Mouse (Mus musculus) midbrain, embryonic 11.5 days (tissue): ENCODE results near the gene Gas8. TPM values are rescaled to one million over a fixed set of nuclear protein-coding genes. Genes with fewer than 3 reads are reported as not detected.
"Not testable (repeated sequence)": the region's sequence is repeated elsewhere in the genome, so short reads cannot be mapped to it uniquely, and the experiment has no call there.

Experiments
- ATAC-seq: fragments of 200-750 bp; cut with Nextera tagmentation; 2 replicates; pipeline ENCODE4 v1.8.0; 2017; ENCODE audit warnings: moderate TSS enrichment, moderate library complexity; ENCODE audit not compliant: low FRiP score
- DNase-seq: peaks from one replicate; pipeline ENCODE4 v3.0.0; 2015; ENCODE audit warnings: low spot score; ENCODE audit errors: missing footprints
- H3K27ac ChIP-seq: fragments of 300-500 bp; sonication (generic); 2 replicates; pipeline ENCODE4 v1.5.1; 2014; ENCODE audit warnings: low read depth, low read length
- H3K27me3 ChIP-seq: fragments of 300-500 bp; sonication (generic); 2 replicates; pipeline ENCODE4 v1.6.1; 2014; ENCODE audit warnings: mild to moderate bottlenecking, low read length, moderate library complexity, mixed read lengths; ENCODE audit not compliant: control insufficient read depth, insufficient read depth
- H3K36me3 ChIP-seq: fragments of 300-500 bp; sonication (generic); 2 replicates; pipeline ENCODE4 v1.6.1; 2014; ENCODE audit warnings: mild to moderate bottlenecking, low read length, moderate library complexity, mixed read lengths; ENCODE audit not compliant: control insufficient read depth, insufficient read depth
- H3K4me1 ChIP-seq: fragments of 300-500 bp; sonication (generic); 2 replicates; pipeline ENCODE4 v1.6.1; 2014; ENCODE audit warnings: low read length; ENCODE audit not compliant: control insufficient read depth, insufficient read depth
- H3K4me2 ChIP-seq: fragments of 300-500 bp; sonication (generic); 2 replicates; pipeline ENCODE4 v1.6.1; 2014; ENCODE audit warnings: mild to moderate bottlenecking, moderate library complexity
- H3K4me3 ChIP-seq: fragments of 300-500 bp; sonication (generic); 2 replicates; pipeline ENCODE4 v1.5.1; 2014; ENCODE audit warnings: low read depth, low read length
- H3K9ac ChIP-seq: fragments of 300-500 bp; sonication (generic); 2 replicates; pipeline ENCODE4 v1.6.1; 2014; ENCODE audit warnings: low read length
- H3K9me3 ChIP-seq: fragments of 300-500 bp; sonication (generic); 2 replicates; pipeline ENCODE4 v1.6.1; 2016; ENCODE audit warnings: low read length; ENCODE audit not compliant: control insufficient read depth
- WGBS: fragments of 180-500 bp; shearing (Covaris S2); extraction: QIAGEN DNeasy Blood & Tissue Kit; methylation state at CpG from one replicate; pipeline ENCODE4 v1.1.7; 2014; 5-methylcytosine and 5-hydroxymethylcytosine counted together
- polyA plus RNA-seq: library from polyadenylated mRNA; unstranded; fragments of >200 nt; fragmentation: Nextera tagmentation; extraction: Ambion mirVana; gene quantifications from 2 replicates; pipeline ENCODE4 v1.2.1, GENCODE M21; 2014

Gas8 gene
- polyA plus RNA-seq, 1 experiment from 2014 or later, result 43.1 TPM

GRCm38 (mm10) chr8:123536242-123536989 is 17.8 kb downstream of the Gas8 start:
- peak; percentile 82 for DNase-seq
- H3K9me3 ChIP-seq, result no peaks in the 10 kb centered on the region
- no peak overlapping the region for H3K4me3 ChIP-seq
- H3K4me2 ChIP-seq, result no peak overlapping the region
- peaks cover 3% of the 10 kb centered on the region; the same call in 1 of the 2 replicates for H3K27me3 ChIP-seq
- no peak for ATAC-seq
- no peak overlapping the region for H3K27ac ChIP-seq
- H3K9ac ChIP-seq, result no peak overlapping the region
- H3K36me3 ChIP-seq, result peaks cover 25% of the 10 kb centered on the region; the same call in 1 of the 2 replicates
- no peaks in the 10 kb centered on the region for H3K4me1 ChIP-seq
- WGBS, result 86% methylated on average over 9 of the region's 9 CpGs

- H3K4me2 ChIP-seq, result no peak overlapping the region
- no peaks in the 10 kb centered on the region for H3K4me1 ChIP-seq
- DNase-seq (no peak), ATAC-seq (no peak)
- no peak overlapping the region for H3K4me3 ChIP-seq
- no peak overlapping the region for H3K9ac ChIP-seq
- no peak overlapping the region for H3K27ac ChIP-seq
- peaks cover 3% of the 10 kb centered on the region; the same call in 1 of the 2 replicates for H3K27me3 ChIP-seq
- WGBS, result 28% methylated on average over 9 of the region's 10 CpGs
- H3K9me3 ChIP-seq, result no peaks in the 10 kb centered on the region
- peaks cover 22% of the 10 kb centered on the region; the same call in 1 of the 2 replicates for H3K36me3 ChIP-seq
Measured at GRCm38 (mm10) chr8:123536990-123537380, 18.4 kb downstream of the Gas8 start.

GRCm38 (mm10) chr8:123537641-123538040 is 19.0 kb downstream of the Gas8 start:
- not testable (repeated sequence) for H3K4me3 ChIP-seq, H3K9ac ChIP-seq, H3K27ac ChIP-seq, H3K4me2 ChIP-seq, DNase-seq, H3K27me3 ChIP-seq, ATAC-seq, H3K4me1 ChIP-seq, H3K9me3 ChIP-seq
- peaks cover 19% of the 10 kb centered on the region; the same call in 1 of the 2 replicates for H3K36me3 ChIP-seq
- WGBS, result 89% methylated on average over 2 of the region's 14 CpGs

- WGBS, result no CpG with 5 or more reads among the region's 45 CpGs
- H3K4me3 ChIP-seq, H3K9me3 ChIP-seq, H3K27me3 ChIP-seq, DNase-seq, H3K4me2 ChIP-seq, H3K36me3 ChIP-seq, H3K27ac ChIP-seq, H3K9ac ChIP-seq, H3K4me1 ChIP-seq, ATAC-seq: not testable (repeated sequence)
Measured at GRCm38 (mm10) chr8:123564221-123564620, 45.6 kb downstream of the Gas8 start.

- WGBS, result 90% methylated on average over 1 of the region's 10 CpGs
- DNase-seq, H3K27me3 ChIP-seq, ATAC-seq, H3K4me2 ChIP-seq, H3K36me3 ChIP-seq, H3K27ac ChIP-seq, H3K4me3 ChIP-seq, H3K9ac ChIP-seq, H3K4me1 ChIP-seq, H3K9me3 ChIP-seq: not testable (repeated sequence)
Measured at GRCm38 (mm10) chr8:123575386-123575785, 56.8 kb downstream of the Gas8 start.

Other genes starting within 250 kb of the Gas8 start
- gene Fanca, start 200.3 kb upstream of the Gas8 start, polyA plus RNA-seq, result 31.5 and 33.1 TPM in 2 replicates
- gene Spire2, start 186.1 kb upstream of the Gas8 start, polyA plus RNA-seq, result 9.2 and 13.2 TPM in 2 replicates
- gene Tcf25, start 145.1 kb upstream of the Gas8 start, polyA plus RNA-seq, result 171 and 181 TPM in 2 replicates
- gene Mc1r, start 111.7 kb upstream of the Gas8 start, polyA plus RNA-seq, result 0.06 and 0.12 TPM in 2 replicates
- 777 and 840 TPM in 2 replicates for gene Tubb3, start 107.4 kb upstream of the Gas8 start, polyA plus RNA-seq
- gene Def8, start 95.3 kb upstream of the Gas8 start, polyA plus RNA-seq, result 35.3 and 35.5 TPM in 2 replicates
- 38.4 and 39.9 TPM in 2 replicates for gene Afg3l1, start 40.9 kb upstream of the Gas8 start, polyA plus RNA-seq
- 34.4 and 37.2 TPM in 2 replicates for gene Dbndd1, start 3.4 kb upstream of the Gas8 start, polyA plus RNA-seq
- gene Rhou, start 135.1 kb downstream of the Gas8 start, polyA plus RNA-seq, result 7.7 and 8.3 TPM in 2 replicates